Mouse (Mus musculus): ENCODE data around the gene Neurl4. TPM values are rescaled to one million over a fixed set of nuclear protein-coding genes. Genes with fewer than 3 reads are reported as not detected.
"Not testable (repeated sequence)": the region's sequence is repeated elsewhere in the genome, so short reads cannot be mapped to it uniquely, and the experiment has no call there.

The Neurl4 gene
- polyA plus RNA-seq, 1 experiment from 2014 or later: 7.4 TPM

DNA sequence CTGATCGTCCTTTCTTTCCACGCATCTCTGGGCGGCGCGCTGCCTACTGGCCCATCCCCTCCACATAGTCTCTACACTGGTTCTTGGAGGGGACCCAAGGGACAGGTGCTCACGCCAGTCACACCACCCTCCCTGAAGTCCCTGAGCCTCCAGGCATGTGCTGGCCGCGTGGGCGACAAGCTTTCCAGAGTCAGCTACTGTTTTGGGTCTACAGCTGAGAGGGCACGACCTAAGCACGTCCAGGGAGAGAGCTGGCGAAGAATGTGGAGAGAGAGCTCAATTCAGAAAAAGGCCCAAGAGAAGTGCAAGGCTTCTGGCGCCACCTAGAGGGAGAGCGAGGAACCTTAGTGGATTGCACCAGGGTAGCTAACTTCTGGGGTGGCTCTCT is 47.9 kb downstream of the Neurl4 start:
- H3K4me1 ChIP-seq (ENCODE audit: control insufficient read depth, insufficient read depth, low read length): peaks cover 14% of the 10 kb centered on the region
- H3K27me3 ChIP-seq (ENCODE audit: control insufficient read depth, insufficient read depth, low read length): no peaks in the 10 kb centered on the region
- ATAC-seq (replicated peaks; ENCODE audit: extremely low read depth, insufficient read depth, low FRiP score): peak; percentile 35
- peak overlapping the region; percentile 97 for H3K27ac ChIP-seq (ENCODE audit: low read length)
- no peaks in the 10 kb centered on the region for H3K9me3 ChIP-seq (replicated peaks; ENCODE audit: control insufficient read depth, low read length)
- H3K4me2 ChIP-seq (ENCODE audit: low read depth, low read length): peak overlapping the region; percentile 66
- peak overlapping the region; percentile 67 for H3K9ac ChIP-seq (ENCODE audit: low read length)
- H3K4me3 ChIP-seq (ENCODE audit: low read length): peak overlapping the region; percentile 62
- WGBS: 0% methylated on average over 14 of the region's 14 CpGs
- peaks cover 16% of the 10 kb centered on the region for H3K36me3 ChIP-seq (ENCODE audit: control insufficient read depth, insufficient read depth)

DNA sequence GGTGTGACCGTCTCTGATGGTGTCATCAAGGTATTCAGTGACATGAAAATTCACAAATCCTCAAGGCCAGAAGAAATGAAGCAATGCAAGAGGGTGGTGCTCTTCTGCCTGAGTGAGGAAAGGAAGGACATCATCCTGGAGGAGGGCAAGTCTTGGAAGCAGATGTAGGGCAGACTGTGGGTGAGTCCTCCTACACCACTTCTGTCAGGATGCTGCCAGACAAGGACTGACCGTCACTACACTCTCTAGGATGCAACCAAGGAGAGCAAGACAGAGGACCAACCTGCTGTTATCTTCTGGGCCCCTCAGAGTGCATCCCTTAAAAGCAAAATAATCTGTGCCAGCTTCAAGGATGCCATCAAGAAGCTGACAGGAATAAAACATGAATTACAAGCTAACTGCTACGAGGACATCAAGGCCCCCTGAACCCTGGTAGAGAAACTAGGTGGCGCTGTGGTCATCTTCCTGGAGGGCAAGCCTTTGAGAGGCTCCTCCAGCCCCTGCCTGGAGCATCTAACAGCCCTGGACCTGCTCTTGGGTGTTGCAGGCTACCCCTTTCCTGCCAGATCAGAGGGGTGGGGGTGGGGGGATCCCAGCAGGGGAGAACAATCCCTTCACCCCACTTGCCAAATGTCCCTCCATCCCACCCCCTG is 50.1 kb downstream of the Neurl4 start:
- Histone ChIP-seq H3K9ac (ENCODE audit: low read length) (no peak overlapping the region), H3K4me2 (ENCODE audit: low read depth, low read length) (no peak overlapping the region), H3K4me1 (ENCODE audit: control insufficient read depth, insufficient read depth, low read length) (peaks cover 14% of the 10 kb centered on the region), H3K27me3 (ENCODE audit: control insufficient read depth, insufficient read depth, low read length) (no peaks in the 10 kb centered on the region), H3K9me3 (replicated peaks; ENCODE audit: control insufficient read depth, low read length) (no peaks in the 10 kb centered on the region), H3K4me3 (ENCODE audit: low read length) (no peak overlapping the region), H3K27ac (ENCODE audit: low read length) (no peak overlapping the region), H3K36me3 (ENCODE audit: control insufficient read depth, insufficient read depth) (no peaks in the 10 kb centered on the region)
- ATAC-seq (replicated peaks; ENCODE audit: extremely low read depth, insufficient read depth, low FRiP score): no peak
- 37% methylated on average over 4 of the region's 4 CpGs for WGBS

- no peak for ATAC-seq (replicated peaks; ENCODE audit: extremely low read depth, insufficient read depth, low FRiP score)
- H3K9ac ChIP-seq (ENCODE audit: low read length): no peak overlapping the region
- WGBS: 58% methylated on average over 1 of the region's 1 CpGs
- no peak overlapping the region for H3K4me3 ChIP-seq (ENCODE audit: low read length)
- no peak overlapping the region for H3K27ac ChIP-seq (ENCODE audit: low read length)
- H3K36me3 ChIP-seq (ENCODE audit: control insufficient read depth, insufficient read depth): no peaks in the 10 kb centered on the region
- no peaks in the 10 kb centered on the region for H3K9me3 ChIP-seq (replicated peaks; ENCODE audit: control insufficient read depth, low read length)
- no peak overlapping the region for H3K4me2 ChIP-seq (ENCODE audit: low read depth, low read length)
- peaks cover 9% of the 10 kb centered on the region for H3K4me1 ChIP-seq (ENCODE audit: control insufficient read depth, insufficient read depth, low read length)
- no peaks in the 10 kb centered on the region for H3K27me3 ChIP-seq (ENCODE audit: control insufficient read depth, insufficient read depth, low read length)
These were observed 51.4 kb downstream of the Neurl4 start for GRCm38 (mm10) chr11:69952274-69952673.

DNA sequence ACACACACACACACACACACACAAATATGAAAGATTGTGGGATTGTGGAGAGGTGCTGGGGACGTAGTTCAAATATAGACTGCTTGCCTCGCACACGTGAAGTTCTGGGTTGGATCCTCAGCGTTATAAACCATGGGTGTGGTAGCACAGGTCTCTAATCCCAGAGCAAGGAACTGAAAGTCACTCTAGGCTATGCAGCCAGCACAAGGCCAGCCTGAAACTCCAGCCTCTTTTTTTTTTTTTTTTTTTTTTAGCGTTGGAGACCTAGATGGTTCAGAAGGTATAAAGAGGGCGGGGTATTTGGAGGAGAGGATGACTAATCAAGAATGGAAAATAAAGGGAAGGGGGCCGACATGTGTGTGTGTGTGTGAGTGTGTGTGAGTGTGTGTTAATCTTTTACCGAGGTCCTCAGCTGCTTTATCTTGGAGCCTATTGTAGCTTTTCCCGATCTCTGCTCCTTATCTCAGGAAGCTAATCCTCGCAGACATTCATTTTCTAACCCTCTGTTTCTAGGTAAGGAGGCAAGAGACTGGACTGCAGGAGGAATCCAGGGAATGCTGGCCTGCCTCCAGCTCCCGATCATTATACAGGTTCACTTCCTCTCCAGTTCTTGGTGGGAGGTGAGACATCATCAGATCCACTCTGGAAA is 52.5 kb downstream of the Neurl4 start:
- H3K4me2 ChIP-seq (ENCODE audit: low read depth, low read length): no peak overlapping the region; the same call in 1 of the 2 replicates
- 0 out of 2 replicates have a peak overlapping the region, but pooled peaks have one; percentile 20 for H3K9ac ChIP-seq (ENCODE audit: low read length)
- no peaks in the 10 kb centered on the region for H3K27me3 ChIP-seq (ENCODE audit: control insufficient read depth, insufficient read depth, low read length)
- 26% methylated on average over 11 of the region's 11 CpGs for WGBS
- no peak for ATAC-seq (replicated peaks; ENCODE audit: extremely low read depth, insufficient read depth, low FRiP score)
- no peak overlapping the region for H3K4me3 ChIP-seq (ENCODE audit: low read length)
- no peak overlapping the region for H3K27ac ChIP-seq (ENCODE audit: low read length)
- H3K9me3 ChIP-seq (replicated peaks; ENCODE audit: control insufficient read depth, low read length): no peaks in the 10 kb centered on the region
- peaks cover 9% of the 10 kb centered on the region for H3K4me1 ChIP-seq (ENCODE audit: control insufficient read depth, insufficient read depth, low read length)
- H3K36me3 ChIP-seq (ENCODE audit: control insufficient read depth, insufficient read depth): no peaks in the 10 kb centered on the region

- not testable (repeated sequence) for H3K4me1 ChIP-seq (ENCODE audit: control insufficient read depth, insufficient read depth, low read length)
- WGBS: 76% methylated on average over 4 of the region's 4 CpGs
These were observed 54.7 kb downstream of the Neurl4 start for GRCm38 (mm10) chr11:69955618-69956017.

DNA sequence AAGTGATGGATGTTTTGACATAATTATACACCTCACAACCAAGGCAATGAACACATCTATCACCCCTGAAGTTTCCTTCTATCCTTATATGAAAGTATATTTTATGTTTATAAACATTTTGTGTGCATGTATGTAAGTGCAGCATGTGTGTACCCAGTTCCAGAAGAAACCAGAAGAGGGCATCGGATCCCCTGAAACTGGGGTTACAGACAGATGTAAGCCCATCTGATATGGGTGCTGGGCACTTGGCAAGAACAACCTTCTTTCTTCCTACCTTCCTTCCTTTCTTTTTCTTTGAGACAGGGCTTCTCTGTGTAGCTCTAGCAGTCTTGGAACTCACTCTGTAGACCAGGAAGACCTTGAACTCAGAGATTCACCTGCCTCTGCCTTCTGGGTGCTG is 55.3 kb downstream of the Neurl4 start:
- Histone ChIP-seq H3K4me2 (ENCODE audit: low read depth, low read length) (no peak overlapping the region), H3K4me1 (ENCODE audit: control insufficient read depth, insufficient read depth, low read length) (peaks cover 5% of the 10 kb centered on the region; the same call in 1 of the 2 replicates), H3K9ac (ENCODE audit: low read length) (no peak overlapping the region), H3K36me3 (ENCODE audit: control insufficient read depth, insufficient read depth) (no peaks in the 10 kb centered on the region), H3K9me3 (replicated peaks; ENCODE audit: control insufficient read depth, low read length) (no peaks in the 10 kb centered on the region), H3K4me3 (ENCODE audit: low read length) (no peak overlapping the region), H3K27me3 (ENCODE audit: control insufficient read depth, insufficient read depth, low read length) (peaks cover 2% of the 10 kb centered on the region; the same call in 1 of the 2 replicates), H3K27ac (ENCODE audit: low read length) (no peak overlapping the region)
- WGBS: 66% methylated on average over 1 of the region's 1 CpGs
- no peak for ATAC-seq (replicated peaks; ENCODE audit: extremely low read depth, insufficient read depth, low FRiP score)

More at GRCm38 (mm10) chr11:69955618-69956017, 54.7 kb downstream of the Neurl4 start:
- not testable (repeated sequence) for H3K9ac ChIP-seq (ENCODE audit: low read length); H3K4me3 ChIP-seq (ENCODE audit: low read length); ATAC-seq (replicated peaks; ENCODE audit: extremely low read depth, insufficient read depth, low FRiP score); H3K27ac ChIP-seq (ENCODE audit: low read length); H3K36me3 ChIP-seq (ENCODE audit: control insufficient read depth, insufficient read depth); H3K9me3 ChIP-seq (replicated peaks; ENCODE audit: control insufficient read depth, low read length); H3K27me3 ChIP-seq (ENCODE audit: control insufficient read depth, insufficient read depth, low read length); H3K4me2 ChIP-seq (ENCODE audit: low read depth, low read length)

- H3K9me3 ChIP-seq (replicated peaks; ENCODE audit: control insufficient read depth, low read length): no peaks in the 10 kb centered on the region
- H3K36me3 ChIP-seq (ENCODE audit: control insufficient read depth, insufficient read depth): no peaks in the 10 kb centered on the region
- no peak overlapping the region for H3K4me2 ChIP-seq (ENCODE audit: low read depth, low read length)
- H3K27me3 ChIP-seq (ENCODE audit: control insufficient read depth, insufficient read depth, low read length): peaks cover 33% of the 10 kb centered on the region
- no peak overlapping the region for H3K4me3 ChIP-seq (ENCODE audit: low read length)
- H3K27ac ChIP-seq (ENCODE audit: low read length): no peak overlapping the region
- ATAC-seq (replicated peaks; ENCODE audit: extremely low read depth, insufficient read depth, low FRiP score): no peak
- WGBS: 35% methylated on average over 5 of the region's 5 CpGs
- no peak overlapping the region for H3K9ac ChIP-seq (ENCODE audit: low read length)
- peaks cover 4% of the 10 kb centered on the region; the same call in 1 of the 2 replicates for H3K4me1 ChIP-seq (ENCODE audit: control insufficient read depth, insufficient read depth, low read length)
These were observed 59.7 kb downstream of the Neurl4 start for GRCm38 (mm10) chr11:69960616-69961015.

- Histone ChIP-seq H3K4me2 (ENCODE audit: low read depth, low read length) (no peak overlapping the region), H3K9ac (ENCODE audit: low read length) (no peak overlapping the region), H3K27ac (ENCODE audit: low read length) (no peak overlapping the region), H3K27me3 (ENCODE audit: control insufficient read depth, insufficient read depth, low read length) (peaks cover 44% of the 10 kb centered on the region), H3K9me3 (replicated peaks; ENCODE audit: control insufficient read depth, low read length) (no peaks in the 10 kb centered on the region), H3K4me1 (ENCODE audit: control insufficient read depth, insufficient read depth, low read length) (peaks cover 15% of the 10 kb centered on the region), H3K4me3 (ENCODE audit: low read length) (no peak overlapping the region), H3K36me3 (ENCODE audit: control insufficient read depth, insufficient read depth) (no peaks in the 10 kb centered on the region)
- WGBS: 25% methylated on average over 5 of the region's 5 CpGs
- ATAC-seq (replicated peaks; ENCODE audit: extremely low read depth, insufficient read depth, low FRiP score): no peak
These were observed 61.0 kb downstream of the Neurl4 start for GRCm38 (mm10) chr11:69961841-69962240.

Measured in heart, embryonic 16.5 days (tissue).